Mouse (Mus musculus) limb, embryonic 15.5 days (tissue): Measurements from ENCODE around the gene Dph2. TPM values are rescaled to one million over a fixed set of nuclear protein-coding genes. Genes with fewer than 3 reads are reported as not detected.

ENCODE experiments used
- ATAC-seq: fragments of 200-750 bp; cut with Nextera tagmentation; 2 replicates; pipeline ENCODE4 v1.8.0; 2017; ENCODE audit warnings: low read depth, moderate TSS enrichment; ENCODE audit not compliant: insufficient number of reproducible peaks, low FRiP score, low TSS enrichment
- H3K27ac ChIP-seq: fragments of 300-500 bp; sonication (generic); 2 replicates; pipeline ENCODE4 v1.5.1; 2015; ENCODE audit warnings: moderate library complexity, mild to moderate bottlenecking, inconsistent platforms
- H3K27me3 ChIP-seq: fragments of 300-500 bp; sonication (generic); 2 replicates; pipeline ENCODE4 v1.6.1; 2015; ENCODE audit warnings: inconsistent platforms
- H3K36me3 ChIP-seq: fragments of 300-500 bp; sonication (generic); 2 replicates; pipeline ENCODE4 v1.6.1; 2015; ENCODE audit warnings: inconsistent platforms
- H3K4me1 ChIP-seq: fragments of 300-500 bp; sonication (generic); 2 replicates; pipeline ENCODE4 v1.6.1; 2015; ENCODE audit warnings: inconsistent platforms
- H3K4me2 ChIP-seq: fragments of 300-500 bp; sonication (generic); 2 replicates; pipeline ENCODE4 v1.6.1; 2015; ENCODE audit warnings: mild to moderate bottlenecking, inconsistent platforms
- H3K4me3 ChIP-seq: fragments of 300-500 bp; sonication (generic); 2 replicates; pipeline ENCODE4 v1.5.1; 2015; ENCODE audit warnings: mild to moderate bottlenecking, inconsistent platforms
- H3K9ac ChIP-seq: fragments of 300-500 bp; sonication (generic); 2 replicates; pipeline ENCODE4 v1.6.1; 2015; ENCODE audit warnings: inconsistent platforms
- H3K9me3 ChIP-seq: fragments of 300-500 bp; sonication (generic); 2 replicates; pipeline ENCODE4 v1.6.1; 2016; ENCODE audit warnings: inconsistent platforms
- WGBS: fragments of 180-500 bp; shearing (Covaris S2); methylation state at CpG from one replicate; pipeline ENCODE4 v1.1.7; 2015; 5-methylcytosine and 5-hydroxymethylcytosine counted together
- polyA plus RNA-seq: library from polyadenylated mRNA; unstranded; fragments of >200 nt; fragmentation: Nextera tagmentation; extraction: Ambion mirVana; gene quantifications from 2 replicates; pipeline ENCODE4 v1.2.1, GENCODE M21; 2015

Dph2 gene
- polyA plus RNA-seq, 1 experiment from 2014 or later: 16.2 TPM

- Histone ChIP-seq H3K9ac (no peak overlapping the region), H3K9me3 (no peaks in the 10 kb centered on the region), H3K4me3 (no peak overlapping the region), H3K27me3 (no peaks in the 10 kb centered on the region), H3K4me1 (peaks cover 16% of the 10 kb centered on the region), H3K36me3 (no peaks in the 10 kb centered on the region), H3K27ac (no peak overlapping the region), H3K4me2 (no peak overlapping the region)
- 63% methylated on average over 3 of the region's 3 CpGs for WGBS
- no peak for ATAC-seq
These were observed 26.4 kb upstream of the Dph2 start for GRCm38 (mm10) chr4:117918261-117918660.

DNA sequence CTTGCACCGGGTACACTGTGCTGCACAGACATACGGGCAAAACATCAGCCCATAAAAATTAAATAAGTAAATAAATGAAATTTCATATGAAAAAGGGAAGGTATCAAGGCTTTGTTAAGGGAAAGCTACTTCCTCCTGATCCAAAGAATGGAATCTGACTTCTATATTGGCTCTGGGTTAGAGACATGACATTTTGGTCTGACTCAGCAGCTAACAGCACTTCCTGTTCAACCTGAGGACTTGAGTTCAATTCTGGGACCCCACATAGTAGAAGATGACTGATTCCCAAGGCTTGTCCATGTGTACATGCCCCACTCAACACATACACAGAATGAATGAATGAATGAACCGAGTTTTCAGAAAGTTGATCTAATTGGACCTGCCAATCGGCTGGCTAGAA is 26.0 kb upstream of the Dph2 start:
- Histone ChIP-seq H3K4me1 (peaks cover 20% of the 10 kb centered on the region), H3K4me3 (no peak overlapping the region), H3K27ac (no peak overlapping the region), H3K9ac (no peak overlapping the region), H3K9me3 (no peaks in the 10 kb centered on the region), H3K36me3 (no peaks in the 10 kb centered on the region), H3K4me2 (no peak overlapping the region), H3K27me3 (no peaks in the 10 kb centered on the region)
- ATAC-seq: no peak
- 83% methylated on average over 4 of the region's 4 CpGs for WGBS

GRCm38 (mm10) chr4:117917402-117917801 is 25.6 kb upstream of the Dph2 start:
- Histone ChIP-seq H3K4me2 (no peak overlapping the region), H3K9ac (no peak overlapping the region), H3K4me1 (peaks cover 25% of the 10 kb centered on the region), H3K36me3 (0 out of 2 replicates have a peak, but pooled peaks cover 2% of the 10 kb centered on the region), H3K27ac (no peak overlapping the region), H3K9me3 (no peaks in the 10 kb centered on the region), H3K4me3 (no peak overlapping the region), H3K27me3 (no peaks in the 10 kb centered on the region)
- no peak for ATAC-seq
- 81% methylated on average over 4 of the region's 4 CpGs for WGBS

GRCm38 (mm10) chr4:117916386-117916785 is 24.6 kb upstream of the Dph2 start:
- no peak for ATAC-seq
- Histone ChIP-seq H3K36me3 (peaks cover 12% of the 10 kb centered on the region), H3K4me1 (peaks cover 33% of the 10 kb centered on the region), H3K27me3 (no peaks in the 10 kb centered on the region), H3K4me3 (no peak overlapping the region), H3K9ac (no peak overlapping the region), H3K27ac (no peak overlapping the region), H3K9me3 (no peaks in the 10 kb centered on the region), H3K4me2 (no peak overlapping the region)
- 75% methylated on average over 5 of the region's 5 CpGs for WGBS

GRCm38 (mm10) chr4:117915489-117916105 is 23.8 kb upstream of the Dph2 start:
- 4% methylated on average over 19 of the region's 19 CpGs for WGBS
- Histone ChIP-seq H3K36me3 (peaks cover 18% of the 10 kb centered on the region), H3K27ac (peak overlapping the region; percentile 82; the same call in 1 of the 2 replicates), H3K9ac (peak overlapping the region; percentile 79), H3K4me2 (peak overlapping the region; percentile 99), H3K4me1 (peaks cover 33% of the 10 kb centered on the region), H3K9me3 (no peaks in the 10 kb centered on the region), H3K4me3 (peak overlapping the region; percentile 64), H3K27me3 (no peaks in the 10 kb centered on the region)
- no peak for ATAC-seq

GRCm38 (mm10) chr4:117914591-117915442 is 23.0 kb upstream of the Dph2 start, which contains the start of gene Ipo13:
Ipo13 (minus strand) TSS chr4:117914999.
- peaks cover 33% of the 10 kb centered on the region for H3K4me1 ChIP-seq
- peak within 1 kb of the TSS; percentile 82 for H3K27ac ChIP-seq
- under 1% methylated on average over 61 of the region's 61 CpGs for WGBS
- peak within 1 kb of the TSS; percentile 64 for H3K4me3 ChIP-seq
- H3K9ac ChIP-seq: peak within 1 kb of the TSS; percentile 79
- H3K36me3 ChIP-seq: peaks cover 18% of the 10 kb centered on the region
- H3K27me3 ChIP-seq: no peaks in the 10 kb centered on the region
- peak within 1 kb of the TSS; percentile 99 for H3K4me2 ChIP-seq
- H3K9me3 ChIP-seq: no peaks in the 10 kb centered on the region
- ATAC-seq: peak; percentile 93

DNA sequence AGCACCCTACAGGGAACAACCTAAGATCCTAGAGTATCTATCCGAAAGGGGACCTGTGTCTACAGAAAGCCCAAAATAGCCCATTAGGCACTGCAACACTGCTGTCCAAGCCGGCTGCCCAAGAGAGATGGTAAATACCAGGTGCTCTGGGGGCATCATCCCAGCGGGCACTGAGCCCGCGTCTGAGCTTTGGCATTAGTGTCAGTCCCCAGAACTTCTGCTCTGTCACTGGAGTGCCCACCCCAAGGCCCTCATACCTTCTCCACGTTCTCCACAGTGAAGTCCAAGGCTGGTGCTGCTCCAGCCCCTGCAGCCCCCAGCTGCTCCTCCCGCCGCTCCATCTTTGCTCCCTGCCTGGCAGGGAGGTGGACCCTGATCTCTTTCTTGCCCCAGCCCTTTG is 22.2 kb upstream of the Dph2 start:
- Histone ChIP-seq H3K4me1 (peaks cover 36% of the 10 kb centered on the region), H3K9ac (peak overlapping the region; percentile 79), H3K36me3 (peaks cover 18% of the 10 kb centered on the region), H3K4me2 (peak overlapping the region; percentile 99), H3K4me3 (peak overlapping the region; percentile 64), H3K9me3 (no peaks in the 10 kb centered on the region), H3K27ac (peak overlapping the region; percentile 48; the same call in 1 of the 2 replicates), H3K27me3 (no peaks in the 10 kb centered on the region)
- ATAC-seq: no peak; the same call in 1 of the 2 replicates
- 19% methylated on average over 8 of the region's 8 CpGs for WGBS

- H3K27me3 ChIP-seq: no peaks in the 10 kb centered on the region
- WGBS: 61% methylated on average over 3 of the region's 3 CpGs
- H3K36me3 ChIP-seq: peaks cover 18% of the 10 kb centered on the region
- H3K4me1 ChIP-seq: peaks cover 38% of the 10 kb centered on the region
- H3K27ac ChIP-seq: no peak overlapping the region
- no peaks in the 10 kb centered on the region for H3K9me3 ChIP-seq
- 0 out of 2 replicates have a peak overlapping the region, but pooled peaks have one; percentile 79 for H3K9ac ChIP-seq
- no peak for ATAC-seq
- peak overlapping the region; percentile 64 for H3K4me3 ChIP-seq
- H3K4me2 ChIP-seq: peak overlapping the region; percentile 99
These were observed 21.6 kb upstream of the Dph2 start for GRCm38 (mm10) chr4:117913421-117913820.

DNA sequence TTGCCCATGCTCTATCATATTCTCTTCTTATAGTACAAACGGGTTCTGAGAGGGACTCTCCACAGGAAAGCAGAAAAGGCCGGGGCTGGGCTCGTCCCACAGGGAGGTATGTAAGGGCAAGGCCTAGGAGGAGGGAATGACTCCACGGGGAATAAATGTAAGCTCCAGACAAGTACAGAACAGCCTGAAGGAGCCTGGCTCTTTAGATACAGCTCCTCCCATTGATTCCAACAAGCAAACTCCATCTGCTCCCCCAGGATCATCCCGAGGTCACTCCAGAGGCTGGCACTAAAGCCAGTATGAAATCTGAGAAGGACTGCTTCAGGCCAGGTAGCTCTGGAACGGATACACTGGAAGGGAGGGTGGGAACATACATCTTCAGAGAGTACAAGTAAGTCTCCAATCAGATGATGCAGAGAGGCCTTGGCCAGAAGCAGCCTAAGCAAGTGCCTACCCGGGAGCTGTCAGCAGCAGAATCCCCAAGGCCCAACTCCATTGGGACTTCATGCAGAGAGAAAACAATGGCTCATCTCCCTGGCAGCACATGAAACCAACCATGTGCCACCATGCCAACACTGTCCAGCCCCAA is 20.9 kb upstream of the Dph2 start:
- H3K27me3 ChIP-seq: no peaks in the 10 kb centered on the region
- ATAC-seq: no peak
- no peaks in the 10 kb centered on the region for H3K9me3 ChIP-seq
- H3K27ac ChIP-seq: no peak overlapping the region
- H3K4me2 ChIP-seq: peak overlapping the region; percentile 99; the same call in 1 of the 2 replicates
- H3K9ac ChIP-seq: no peak overlapping the region
- H3K4me1 ChIP-seq: peaks cover 38% of the 10 kb centered on the region
- peak overlapping the region; percentile 64 for H3K4me3 ChIP-seq
- peaks cover 18% of the 10 kb centered on the region for H3K36me3 ChIP-seq
- WGBS: 50% methylated on average over 7 of the region's 7 CpGs

DNA sequence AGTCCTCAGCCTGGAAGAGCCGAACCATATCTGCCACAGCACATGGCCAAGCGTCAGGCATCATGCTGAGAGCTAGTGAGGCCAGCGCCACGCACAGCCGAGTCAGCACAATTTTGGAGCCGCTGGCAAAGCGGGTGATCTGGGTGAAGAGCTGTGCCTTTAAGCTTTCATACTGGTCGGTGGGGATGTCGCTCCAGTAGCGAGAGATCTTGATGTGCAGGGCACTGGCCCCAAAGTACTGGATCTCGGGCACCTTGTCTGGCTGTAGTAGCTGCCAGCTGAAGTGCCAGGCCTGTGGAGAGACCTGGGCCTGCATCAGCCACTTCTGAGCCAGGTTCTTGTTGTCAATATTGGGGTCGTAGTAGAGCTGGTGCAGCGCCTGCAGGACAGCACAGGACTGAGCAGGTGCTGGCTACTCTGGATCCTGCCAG is 20.3 kb upstream of the Dph2 start:
- Histone ChIP-seq H3K36me3 (peaks cover 22% of the 10 kb centered on the region), H3K4me2 (no peak overlapping the region)
- ATAC-seq: no peak

DNA sequence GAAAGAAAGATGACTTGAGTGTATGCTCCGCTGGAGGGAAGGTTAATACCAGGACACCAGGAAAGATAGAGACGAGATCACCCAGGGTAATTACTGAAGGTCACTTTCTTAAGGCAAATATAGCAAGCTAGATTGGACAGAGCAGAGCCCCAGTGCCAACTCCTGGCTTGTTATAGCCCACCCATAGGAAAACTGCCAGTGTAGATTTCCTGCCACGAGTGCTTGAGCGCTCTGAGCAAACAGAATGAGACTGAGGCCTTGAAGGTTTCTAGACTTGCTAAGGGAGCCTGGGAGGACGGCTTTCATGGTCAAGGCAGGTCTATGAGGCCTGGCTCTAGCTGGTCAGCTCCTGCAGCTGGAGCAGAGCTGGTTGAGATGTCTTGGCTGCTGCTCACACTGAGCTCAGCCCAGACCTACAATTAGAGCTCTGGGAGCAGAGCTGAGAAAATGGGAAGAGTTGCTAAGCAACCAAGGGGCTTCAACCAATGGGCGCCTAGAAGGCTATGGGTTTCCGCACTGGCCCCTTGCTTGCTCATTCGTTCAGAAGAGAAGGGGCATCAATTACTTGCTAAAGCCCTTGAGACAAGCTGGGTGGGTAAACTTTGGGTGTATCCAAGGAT is 17.1 kb upstream of the Dph2 start:
- 79% methylated on average over 8 of the region's 8 CpGs for WGBS
- H3K36me3 ChIP-seq: peaks cover 46% of the 10 kb centered on the region
- H3K27ac ChIP-seq: no peak overlapping the region
- no peak overlapping the region for H3K4me2 ChIP-seq
- no peak overlapping the region for H3K4me3 ChIP-seq
- H3K9ac ChIP-seq: no peak overlapping the region
- H3K27me3 ChIP-seq: no peaks in the 10 kb centered on the region
- ATAC-seq: no peak
- H3K4me1 ChIP-seq: peaks cover 29% of the 10 kb centered on the region
- H3K9me3 ChIP-seq: no peaks in the 10 kb centered on the region

More for the DNA sequence above, 20.3 kb upstream of the Dph2 start:
- Histone ChIP-seq H3K27me3 (no peaks in the 10 kb centered on the region), H3K27ac (no peak overlapping the region), H3K4me1 (peaks cover 38% of the 10 kb centered on the region), H3K4me3 (no peak overlapping the region), H3K9ac (no peak overlapping the region), H3K9me3 (no peaks in the 10 kb centered on the region)
- WGBS: 87% methylated on average over 13 of the region's 13 CpGs
